Mouse (Mus musculus): ENCODE data around the gene Methig1. TPM values are rescaled to one million over a fixed set of nuclear protein-coding genes. Genes with fewer than 3 reads are reported as not detected.

The Methig1 gene
- polyA plus RNA-seq, 1 experiment from 2014 or later, result not detected

- Histone ChIP-seq H3K36me3 (ENCODE audit: control insufficient read depth, insufficient read depth) (no peaks in the 10 kb centered on the region; the same call in 1 of the 2 replicates), H3K27me3 (replicated peaks; ENCODE audit: control insufficient read depth, insufficient read depth, low read length) (no peaks in the 10 kb centered on the region), H3K4me2 (ENCODE audit: low read length) (no peak overlapping the region), H3K4me1 (replicated peaks; ENCODE audit: control insufficient read depth, insufficient read depth, low read length) (no peaks in the 10 kb centered on the region), H3K9me3 (ENCODE audit: control insufficient read depth, low read length) (no peaks in the 10 kb centered on the region), H3K4me3 (replicated peaks; ENCODE audit: low read length) (no peak overlapping the region), H3K27ac (ENCODE audit: low read length) (no peak overlapping the region), H3K9ac (replicated peaks; ENCODE audit: low read depth, low read length) (no peak overlapping the region)
- ATAC-seq, result no peak
- whole genome bisulfite sequencing, result 92% methylated on average over 16 of the region's 16 CpGs
Measured at GRCm38 (mm10) chr15:100388224-100388835, 35.4 kb downstream of the Methig1 start.

DNA sequence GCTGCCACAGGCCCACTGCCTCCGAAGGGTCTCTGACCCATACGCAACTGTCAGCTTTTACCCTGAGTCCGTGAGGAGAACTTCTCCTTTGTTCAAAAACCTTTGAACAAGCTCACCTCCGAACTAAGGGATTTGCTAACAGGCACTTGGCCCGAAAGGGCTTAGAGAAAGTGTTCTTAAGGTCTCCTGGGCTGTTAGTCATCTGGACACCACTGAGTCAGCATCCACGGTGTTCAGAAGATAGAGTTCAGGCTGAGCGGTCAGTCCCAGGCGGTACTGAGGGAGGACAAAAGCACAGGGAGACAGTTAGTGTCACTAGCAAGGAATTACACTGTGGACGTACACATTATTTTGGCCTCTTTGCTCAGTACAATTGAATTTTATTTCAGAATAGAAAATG, 35.9 kb downstream of the Methig1 start:
- no peak overlapping the region for H3K27ac ChIP-seq (ENCODE audit: low read length)
- H3K27me3 ChIP-seq (replicated peaks; ENCODE audit: control insufficient read depth, insufficient read depth, low read length), result no peaks in the 10 kb centered on the region
- ATAC-seq, result no peak
- H3K4me3 ChIP-seq (replicated peaks; ENCODE audit: low read length), result no peak overlapping the region
- WGBS, result 58% methylated on average over 9 of the region's 9 CpGs
- no peaks in the 10 kb centered on the region; the same call in 1 of the 2 replicates for H3K36me3 ChIP-seq (ENCODE audit: control insufficient read depth, insufficient read depth)
- no peak overlapping the region for H3K4me2 ChIP-seq (ENCODE audit: low read length)
- no peaks in the 10 kb centered on the region for H3K4me1 ChIP-seq (replicated peaks; ENCODE audit: control insufficient read depth, insufficient read depth, low read length)
- H3K9ac ChIP-seq (replicated peaks; ENCODE audit: low read depth, low read length), result no peak overlapping the region
- no peaks in the 10 kb centered on the region for H3K9me3 ChIP-seq (ENCODE audit: control insufficient read depth, low read length)

- Histone ChIP-seq H3K4me3 (replicated peaks; ENCODE audit: low read length) (no peak overlapping the region), H3K27me3 (replicated peaks; ENCODE audit: control insufficient read depth, insufficient read depth, low read length) (no peaks in the 10 kb centered on the region), H3K27ac (ENCODE audit: low read length) (no peak overlapping the region), H3K9me3 (ENCODE audit: control insufficient read depth, low read length) (no peaks in the 10 kb centered on the region), H3K9ac (replicated peaks; ENCODE audit: low read depth, low read length) (no peak overlapping the region), H3K4me2 (ENCODE audit: low read length) (no peak overlapping the region), H3K4me1 (replicated peaks; ENCODE audit: control insufficient read depth, insufficient read depth, low read length) (no peaks in the 10 kb centered on the region), H3K36me3 (ENCODE audit: control insufficient read depth, insufficient read depth) (peaks cover 12% of the 10 kb centered on the region; the same call in 1 of the 2 replicates)
- no peak for ATAC-seq
- WGBS, result 84% methylated on average over 7 of the region's 7 CpGs
Measured at GRCm38 (mm10) chr15:100391066-100391465, 38.1 kb downstream of the Methig1 start.

- no peak overlapping the region for H3K4me3 ChIP-seq (replicated peaks; ENCODE audit: low read length)
- peaks cover 12% of the 10 kb centered on the region; the same call in 1 of the 2 replicates for H3K36me3 ChIP-seq (ENCODE audit: control insufficient read depth, insufficient read depth)
- no peaks in the 10 kb centered on the region for H3K4me1 ChIP-seq (replicated peaks; ENCODE audit: control insufficient read depth, insufficient read depth, low read length)
- H3K27ac ChIP-seq (ENCODE audit: low read length), result no peak overlapping the region
- H3K9ac ChIP-seq (replicated peaks; ENCODE audit: low read depth, low read length), result no peak overlapping the region
- H3K27me3 ChIP-seq (replicated peaks; ENCODE audit: control insufficient read depth, insufficient read depth, low read length), result no peaks in the 10 kb centered on the region
- ATAC-seq, result no peak
- no peaks in the 10 kb centered on the region for H3K9me3 ChIP-seq (ENCODE audit: control insufficient read depth, low read length)
- 95% methylated on average over 7 of the region's 7 CpGs for WGBS
- no peak overlapping the region for H3K4me2 ChIP-seq (ENCODE audit: low read length)
Measured at GRCm38 (mm10) chr15:100391599-100391998, 38.6 kb downstream of the Methig1 start.

- WGBS, result 89% methylated on average over 11 of the region's 11 CpGs
- no peak for ATAC-seq
- Histone ChIP-seq H3K4me1 (replicated peaks; ENCODE audit: control insufficient read depth, insufficient read depth, low read length) (no peaks in the 10 kb centered on the region), H3K4me3 (replicated peaks; ENCODE audit: low read length) (no peak overlapping the region), H3K4me2 (ENCODE audit: low read length) (no peak overlapping the region), H3K9me3 (ENCODE audit: control insufficient read depth, low read length) (no peaks in the 10 kb centered on the region), H3K27ac (ENCODE audit: low read length) (no peak overlapping the region), H3K27me3 (replicated peaks; ENCODE audit: control insufficient read depth, insufficient read depth, low read length) (no peaks in the 10 kb centered on the region), H3K9ac (replicated peaks; ENCODE audit: low read depth, low read length) (no peak overlapping the region), H3K36me3 (ENCODE audit: control insufficient read depth, insufficient read depth) (peaks cover 20% of the 10 kb centered on the region)
Measured at GRCm38 (mm10) chr15:100393016-100393415, 40.1 kb downstream of the Methig1 start.

- no peaks in the 10 kb centered on the region for H3K9me3 ChIP-seq (ENCODE audit: control insufficient read depth, low read length)
- ATAC-seq, result no peak
- H3K9ac ChIP-seq (replicated peaks; ENCODE audit: low read depth, low read length), result no peak overlapping the region
- H3K4me3 ChIP-seq (replicated peaks; ENCODE audit: low read length), result no peak overlapping the region
- no peak overlapping the region for H3K27ac ChIP-seq (ENCODE audit: low read length)
- H3K4me1 ChIP-seq (replicated peaks; ENCODE audit: control insufficient read depth, insufficient read depth, low read length), result no peaks in the 10 kb centered on the region
- H3K27me3 ChIP-seq (replicated peaks; ENCODE audit: control insufficient read depth, insufficient read depth, low read length), result no peaks in the 10 kb centered on the region
- H3K36me3 ChIP-seq (ENCODE audit: control insufficient read depth, insufficient read depth), result peaks cover 36% of the 10 kb centered on the region
- WGBS, result 95% methylated on average over 3 of the region's 3 CpGs
- no peak overlapping the region for H3K4me2 ChIP-seq (ENCODE audit: low read length)
Measured at GRCm38 (mm10) chr15:100395561-100395960, 42.6 kb downstream of the Methig1 start.

DNA sequence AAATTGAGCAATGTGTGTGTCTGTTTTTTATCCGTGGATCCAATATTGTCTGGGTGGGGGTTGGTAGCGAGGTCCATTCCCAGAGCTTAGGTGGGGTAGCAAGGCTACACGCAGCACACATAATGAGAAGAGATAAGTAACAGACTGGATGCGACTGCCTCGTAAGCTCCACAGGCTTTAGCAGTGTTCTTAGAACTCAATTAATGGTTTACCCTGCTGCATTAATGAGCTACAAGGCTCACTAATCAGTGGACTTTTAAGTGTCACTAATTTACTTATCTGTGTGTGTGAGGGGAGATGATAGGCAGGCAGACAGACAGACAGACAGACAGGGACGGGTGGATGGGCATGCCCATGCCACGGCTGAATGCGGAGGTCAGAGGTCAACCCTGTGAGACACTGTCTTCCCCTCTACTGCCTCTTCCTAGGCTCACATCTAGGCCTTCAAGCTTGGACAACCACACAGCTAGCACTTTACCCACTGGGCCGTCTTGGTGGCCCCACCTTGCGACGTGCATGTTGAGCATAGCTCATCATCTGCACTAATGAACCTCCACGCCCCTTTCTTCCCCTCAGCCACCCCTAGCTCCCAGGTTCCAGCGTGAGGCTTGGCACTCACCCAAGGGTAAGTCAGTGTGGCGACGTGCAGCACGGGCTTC, 47.8 kb downstream of the Methig1 start:
- 80% methylated on average over 16 of the region's 16 CpGs for WGBS

DNA sequence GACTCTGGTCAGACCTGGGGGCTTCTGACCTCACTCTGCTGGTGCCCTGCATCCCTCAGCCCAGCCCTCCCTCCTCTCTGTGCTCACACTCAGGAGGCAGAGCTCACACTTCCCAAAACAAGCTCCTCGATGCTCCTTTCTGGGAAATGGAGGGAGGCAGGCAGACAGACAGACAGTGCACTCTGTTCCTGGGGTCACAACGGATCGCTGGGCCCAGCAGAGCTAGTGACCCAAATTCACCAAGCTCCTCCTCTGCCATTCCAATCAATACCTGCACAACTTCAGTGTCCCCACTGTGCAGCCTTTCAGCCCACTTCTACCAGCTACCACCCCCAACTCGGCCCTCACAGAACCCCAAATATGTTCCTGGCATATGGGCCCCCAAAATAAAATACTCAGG, 48.9 kb downstream of the Methig1 start:
- Histone ChIP-seq H3K4me1 (replicated peaks; ENCODE audit: control insufficient read depth, insufficient read depth, low read length) (no peaks in the 10 kb centered on the region), H3K36me3 (ENCODE audit: control insufficient read depth, insufficient read depth) (peaks cover 29% of the 10 kb centered on the region), H3K4me2 (ENCODE audit: low read length) (no peak overlapping the region), H3K9me3 (ENCODE audit: control insufficient read depth, low read length) (no peaks in the 10 kb centered on the region), H3K9ac (replicated peaks; ENCODE audit: low read depth, low read length) (no peak overlapping the region), H3K27ac (ENCODE audit: low read length) (no peak overlapping the region), H3K4me3 (replicated peaks; ENCODE audit: low read length) (no peak overlapping the region), H3K27me3 (replicated peaks; ENCODE audit: control insufficient read depth, insufficient read depth, low read length) (no peaks in the 10 kb centered on the region)
- 93% methylated on average over 4 of the region's 4 CpGs for WGBS
- no peak for ATAC-seq

More for the DNA sequence above, 47.8 kb downstream of the Methig1 start:
- H3K4me2 ChIP-seq (ENCODE audit: low read length), result no peak overlapping the region
- no peak overlapping the region for H3K27ac ChIP-seq (ENCODE audit: low read length)
- no peaks in the 10 kb centered on the region for H3K27me3 ChIP-seq (replicated peaks; ENCODE audit: control insufficient read depth, insufficient read depth, low read length)
- no peak overlapping the region for H3K4me3 ChIP-seq (replicated peaks; ENCODE audit: low read length)
- peaks cover 29% of the 10 kb centered on the region for H3K36me3 ChIP-seq (ENCODE audit: control insufficient read depth, insufficient read depth)
- no peak for ATAC-seq
- no peaks in the 10 kb centered on the region for H3K4me1 ChIP-seq (replicated peaks; ENCODE audit: control insufficient read depth, insufficient read depth, low read length)
- no peak overlapping the region for H3K9ac ChIP-seq (replicated peaks; ENCODE audit: low read depth, low read length)
- no peaks in the 10 kb centered on the region for H3K9me3 ChIP-seq (ENCODE audit: control insufficient read depth, low read length)

- Histone ChIP-seq H3K4me2 (ENCODE audit: low read length) (no peak overlapping the region), H3K9me3 (ENCODE audit: control insufficient read depth, low read length) (no peaks in the 10 kb centered on the region), H3K4me1 (replicated peaks; ENCODE audit: control insufficient read depth, insufficient read depth, low read length) (no peaks in the 10 kb centered on the region), H3K4me3 (replicated peaks; ENCODE audit: low read length) (no peak overlapping the region), H3K36me3 (ENCODE audit: control insufficient read depth, insufficient read depth) (peaks cover 30% of the 10 kb centered on the region), H3K9ac (replicated peaks; ENCODE audit: low read depth, low read length) (no peak overlapping the region), H3K27ac (ENCODE audit: low read length) (no peak overlapping the region), H3K27me3 (replicated peaks; ENCODE audit: control insufficient read depth, insufficient read depth, low read length) (no peaks in the 10 kb centered on the region)
- WGBS, result 93% methylated on average over 14 of the region's 14 CpGs
- ATAC-seq, result no peak
Measured at GRCm38 (mm10) chr15:100402347-100402746, 49.4 kb downstream of the Methig1 start.
